Mouse (Mus musculus) kidney, adult 2 months (tissue): ENCODE data around the gene Ctla4.

Source experiments
- CTCF ChIP-seq: fragments of 200-500 bp; conservative IDR thresholded peaks from 2 replicates; pipeline ENCODE4 v1.5.1; 2011; ENCODE audit warnings: low read depth, mild to moderate bottlenecking, control low read depth, low read length, moderate library complexity, mixed read lengths; ENCODE audit not compliant: insufficient read depth, insufficient read length
- POLR2A ChIP-seq: fragments of 200-500 bp; IDR thresholded peaks from one replicate; pipeline ENCODE4 v1.6.1; 2011; ENCODE audit warnings: low read depth, low read length, control low read depth

DNA sequence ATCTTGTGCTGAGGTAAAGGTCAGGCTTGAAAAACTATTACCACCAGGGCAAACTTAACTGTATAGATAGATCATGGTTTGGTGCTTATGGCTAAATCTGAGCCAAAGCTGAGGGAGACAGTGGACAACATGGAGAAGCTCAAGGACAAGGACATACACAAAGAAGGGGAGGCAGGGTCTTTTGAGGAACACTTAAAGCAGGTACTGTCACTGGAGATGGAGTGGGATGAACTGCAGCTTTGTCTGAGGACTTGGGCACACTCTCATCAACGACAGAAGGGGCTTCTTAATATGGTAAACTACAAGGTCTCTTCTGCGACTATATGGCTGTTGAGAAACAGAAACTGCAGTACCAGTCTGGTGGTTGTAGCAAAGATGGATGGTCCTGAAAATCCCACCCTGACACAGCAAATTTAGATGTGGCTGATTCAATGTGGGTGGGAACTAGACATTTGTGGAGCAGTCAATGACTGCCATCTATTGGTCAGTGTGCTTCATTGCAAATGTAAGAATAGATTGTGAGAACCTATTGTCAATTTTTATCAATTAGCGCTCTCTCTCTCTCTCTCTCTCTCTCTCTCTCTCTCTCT is 26.3 kb upstream of the Ctla4 start:
- TF ChIP-seq POLR2A = no peak
- peak; percentile 22; the same call in 1 of the 2 replicates for TF ChIP-seq CTCF
